Mouse (Mus musculus): Measurements from ENCODE around the gene Kctd2.
"Not testable (repeated sequence)": the region's sequence is repeated elsewhere in the genome, so short reads cannot be mapped to it uniquely, and the experiment has no call there.

Gene Kctd2

GRCm38 (mm10) chr11:115419531-115420237 lies at the start of gene Kctd2, which contains the start of gene Atp5h:
Kctd2 (plus strand) TSS chr11:115420128.
Atp5h (minus strand) TSS chr11:115419962.
- peak; percentile 95 to 96 for DNase-seq (ENCODE audit: low spot score in 2 of 2)

DNA sequence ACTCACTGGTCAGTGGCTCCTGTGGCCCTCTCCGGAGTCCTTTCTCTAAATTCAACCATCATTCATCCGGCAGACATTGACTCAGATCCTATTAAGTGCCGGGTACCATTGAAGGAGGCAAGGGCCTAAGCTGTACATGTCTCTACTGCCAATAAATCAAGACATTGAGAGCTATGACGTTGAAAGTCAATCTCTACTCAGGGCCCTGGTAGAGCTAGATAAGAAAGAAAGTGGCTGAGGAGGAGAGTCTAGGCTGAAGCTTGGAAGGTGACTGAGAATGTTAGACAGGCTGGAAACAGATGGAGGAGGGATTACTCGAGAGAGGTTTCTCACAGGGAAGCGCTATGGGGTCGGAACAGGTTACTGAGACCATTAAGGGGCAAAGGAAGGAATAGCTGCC lies 49.6 kb upstream of the Kctd2 start:
- no peak for DNase-seq (ENCODE audit: low spot score in 2 of 2)

DNA sequence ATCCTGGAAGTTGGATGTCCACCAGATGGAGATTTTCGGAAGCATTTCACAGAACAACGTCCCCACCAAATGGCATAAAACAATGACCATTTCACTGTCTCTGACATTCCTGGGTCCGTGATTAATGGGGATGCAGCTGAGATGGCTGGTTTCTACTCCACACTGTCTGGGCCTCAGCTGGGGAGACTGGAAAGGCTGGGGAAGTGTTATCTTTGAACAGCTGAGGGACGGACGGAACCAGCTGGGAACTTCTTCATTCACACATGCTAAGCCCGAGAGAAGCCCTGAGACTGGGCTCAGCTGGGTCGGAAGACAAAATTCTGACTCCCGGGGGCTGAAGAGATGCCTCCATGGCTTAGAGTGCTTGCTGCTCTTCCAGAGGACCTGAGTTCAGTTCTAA lies 48.6 kb upstream of the Kctd2 start:
- DNase-seq (ENCODE audit: low spot score in 2 of 2), result no peak

- no peak for DNase-seq (ENCODE audit: low spot score in 2 of 2)
Measured at GRCm38 (mm10) chr11:115372015-115372414, 47.9 kb upstream of the Kctd2 start.

DNA sequence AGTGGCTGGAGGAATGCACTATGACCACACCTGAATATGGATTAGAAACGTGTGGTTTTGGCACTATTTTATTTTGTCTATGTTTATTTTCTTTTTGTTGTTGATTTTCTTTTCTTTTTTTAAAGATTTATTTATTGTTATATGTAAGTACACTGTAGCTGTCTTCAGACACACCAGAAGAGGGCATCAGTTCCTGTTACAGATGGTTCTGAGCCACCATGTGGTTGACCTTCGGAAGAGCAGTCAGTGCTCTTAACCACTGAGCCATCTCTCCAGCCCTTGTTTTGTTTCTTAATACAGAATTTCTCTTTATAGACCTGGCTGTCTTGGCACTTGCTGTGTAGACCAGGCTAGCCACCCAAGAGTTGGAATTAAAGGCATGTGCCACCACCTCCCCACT lies 47.2 kb upstream of the Kctd2 start:
- DNase-seq (ENCODE audit: low spot score in 2 of 2), result no peak

- DNase-seq (ENCODE audit: low spot score in 2 of 2), result peak; percentile 65 to 78
Measured at GRCm38 (mm10) chr11:115373805-115374694, 45.9 kb upstream of the Kctd2 start.

DNA sequence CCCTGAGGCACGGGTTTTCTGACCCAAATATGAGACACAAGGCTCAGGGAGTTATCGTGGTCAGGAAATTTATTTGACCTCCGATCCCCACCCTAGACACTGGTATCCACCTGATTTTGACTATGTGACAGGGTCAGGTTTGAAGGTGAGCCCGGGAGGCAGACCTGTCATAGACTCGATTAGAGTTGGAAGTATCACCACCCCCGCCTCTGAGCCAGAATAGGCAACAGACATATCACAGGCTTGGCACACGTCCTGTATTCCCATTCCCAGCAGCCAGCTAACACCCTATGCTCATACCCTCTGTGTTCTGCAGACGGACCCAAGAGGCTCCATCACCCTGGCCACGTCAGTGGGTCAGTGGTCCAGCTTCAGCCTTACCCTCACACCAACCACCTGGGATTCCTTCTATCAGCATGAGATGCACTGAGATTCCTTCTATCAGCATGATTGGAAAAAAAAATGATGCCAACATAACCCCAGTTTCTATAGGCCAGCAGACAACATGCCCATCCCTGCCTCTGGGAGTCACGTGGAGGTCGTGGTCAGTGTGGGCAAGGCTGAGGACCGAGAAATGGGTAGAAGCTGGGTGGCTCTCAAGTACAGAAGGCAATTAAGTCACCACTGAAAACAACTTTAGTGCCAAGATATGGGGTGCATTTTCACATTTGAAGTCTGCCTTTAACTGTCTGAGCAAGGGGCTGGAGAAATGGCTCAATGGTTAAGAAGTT lies 45.1 kb upstream of the Kctd2 start:
- DNase-seq (ENCODE audit: low spot score in 2 of 2), result no peak

DNA sequence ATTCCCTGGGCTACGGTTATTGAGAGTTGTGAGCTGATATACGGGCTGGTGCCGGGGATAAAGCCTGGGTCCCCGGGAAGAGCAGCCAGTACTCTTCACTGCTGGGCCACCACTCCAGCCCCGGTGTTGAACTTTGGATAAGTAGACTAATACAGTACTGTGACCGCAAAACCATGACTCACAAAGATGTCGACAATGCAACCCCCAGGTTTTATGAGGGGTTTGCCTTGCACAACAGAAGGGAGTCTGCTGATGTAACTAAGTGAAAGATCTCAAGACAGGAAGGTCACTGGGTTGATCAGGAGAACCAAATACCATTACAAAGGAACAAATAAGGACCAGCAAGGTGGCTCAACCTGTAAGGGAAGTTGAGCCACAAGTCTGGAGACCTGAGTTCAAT lies 43.2 kb upstream of the Kctd2 start:
- no peak for DNase-seq (ENCODE audit: low spot score in 2 of 2)

DNA sequence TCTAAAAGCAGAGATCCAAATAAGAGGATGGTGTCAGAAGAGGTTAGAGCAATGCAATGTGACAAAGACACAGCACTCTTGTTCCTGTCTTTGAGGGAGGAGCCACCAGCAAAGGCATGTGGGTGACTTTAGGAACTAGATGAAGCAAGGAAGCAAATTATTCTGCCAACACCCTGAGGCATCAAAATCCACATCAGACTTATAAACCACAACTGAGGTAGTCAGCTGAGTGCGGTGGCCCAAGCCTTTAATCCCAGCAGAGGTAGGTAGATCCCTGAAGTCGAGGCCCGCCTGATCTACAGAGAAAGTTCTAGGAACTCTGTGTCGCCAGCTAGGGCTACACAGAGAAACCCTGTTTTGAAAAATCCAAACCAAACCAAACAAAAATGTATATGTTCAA lies 42.7 kb upstream of the Kctd2 start:
- no peak for DNase-seq (ENCODE audit: low spot score in 2 of 2)

GRCm38 (mm10) chr11:115377854-115378253 lies 42.1 kb upstream of the Kctd2 start:
- no peak for DNase-seq (ENCODE audit: low spot score in 2 of 2)

DNA sequence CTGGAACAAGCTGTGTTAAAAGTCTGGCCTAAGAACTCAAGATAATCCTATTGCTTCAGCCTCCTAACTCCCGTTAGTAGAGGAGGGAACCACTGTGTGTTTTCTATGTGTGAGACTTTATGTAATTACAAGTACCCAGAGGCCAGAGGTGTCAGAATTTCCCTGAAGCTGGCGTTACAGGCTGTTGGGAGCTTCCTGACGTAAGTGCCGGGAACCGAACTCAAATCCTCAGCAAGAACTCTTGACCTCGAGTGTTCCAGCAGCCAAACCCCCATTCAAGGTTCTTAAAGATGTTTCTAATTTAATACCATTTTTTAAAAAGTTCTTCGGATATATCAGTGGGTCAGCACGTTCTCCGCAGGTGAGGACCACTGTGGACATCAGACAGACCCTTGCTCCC lies 38.7 kb upstream of the Kctd2 start:
- no peak for DNase-seq (ENCODE audit: low spot score in 2 of 2)

DNA sequence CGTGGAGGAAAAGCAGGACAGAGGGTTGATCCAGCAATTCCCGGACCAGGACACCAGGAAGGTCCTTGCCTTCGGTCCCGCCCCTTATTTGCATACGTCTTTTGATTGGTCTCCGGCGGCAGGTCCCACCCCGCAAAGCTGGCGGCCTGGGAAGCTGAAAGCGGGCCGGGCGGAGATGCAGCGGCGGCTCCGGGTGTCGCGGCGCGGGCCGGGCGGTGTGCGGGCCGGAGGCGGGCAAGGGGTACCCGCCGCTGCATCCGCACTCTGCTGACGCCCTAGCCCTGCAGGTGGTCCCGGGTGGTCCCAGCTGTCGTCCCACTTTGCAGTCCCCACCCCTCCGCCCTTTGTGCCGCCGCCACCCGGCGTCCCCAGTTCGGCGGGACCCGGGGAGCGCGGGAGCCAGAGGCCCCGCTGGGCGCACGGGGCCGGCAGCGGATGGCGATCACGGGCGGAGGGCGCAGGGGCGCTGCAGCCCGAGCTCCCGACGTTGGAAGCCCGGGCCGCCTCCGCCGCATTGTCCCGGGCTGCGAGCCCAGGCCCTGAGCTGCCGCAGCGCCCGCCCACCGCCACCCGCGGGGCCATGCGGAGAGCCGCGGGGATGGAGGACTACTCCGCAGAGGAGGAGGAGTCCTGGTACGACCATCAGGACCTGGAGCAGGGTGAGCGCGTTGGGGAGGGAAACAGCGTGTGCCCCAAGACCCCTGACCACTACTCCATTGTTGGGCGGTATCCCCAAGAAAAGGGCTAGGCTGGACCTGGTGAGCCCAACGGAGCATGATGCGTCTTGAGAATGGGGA lies 38.0 kb upstream of the Kctd2 start, which contains the start of gene Cdr2l:
TSS of gene Cdr2l (plus strand) at position 174 of the 797 bp plus-strand sequence.
- peak; percentile 94 to 96 for DNase-seq (ENCODE audit: low spot score in 2 of 2)

- peak in 1 of 2 experiments; percentile 24 for DNase-seq (ENCODE audit: low spot score in 2 of 2)
Measured at GRCm38 (mm10) chr11:115382891-115383290, 37.0 kb upstream of the Kctd2 start.

DNA sequence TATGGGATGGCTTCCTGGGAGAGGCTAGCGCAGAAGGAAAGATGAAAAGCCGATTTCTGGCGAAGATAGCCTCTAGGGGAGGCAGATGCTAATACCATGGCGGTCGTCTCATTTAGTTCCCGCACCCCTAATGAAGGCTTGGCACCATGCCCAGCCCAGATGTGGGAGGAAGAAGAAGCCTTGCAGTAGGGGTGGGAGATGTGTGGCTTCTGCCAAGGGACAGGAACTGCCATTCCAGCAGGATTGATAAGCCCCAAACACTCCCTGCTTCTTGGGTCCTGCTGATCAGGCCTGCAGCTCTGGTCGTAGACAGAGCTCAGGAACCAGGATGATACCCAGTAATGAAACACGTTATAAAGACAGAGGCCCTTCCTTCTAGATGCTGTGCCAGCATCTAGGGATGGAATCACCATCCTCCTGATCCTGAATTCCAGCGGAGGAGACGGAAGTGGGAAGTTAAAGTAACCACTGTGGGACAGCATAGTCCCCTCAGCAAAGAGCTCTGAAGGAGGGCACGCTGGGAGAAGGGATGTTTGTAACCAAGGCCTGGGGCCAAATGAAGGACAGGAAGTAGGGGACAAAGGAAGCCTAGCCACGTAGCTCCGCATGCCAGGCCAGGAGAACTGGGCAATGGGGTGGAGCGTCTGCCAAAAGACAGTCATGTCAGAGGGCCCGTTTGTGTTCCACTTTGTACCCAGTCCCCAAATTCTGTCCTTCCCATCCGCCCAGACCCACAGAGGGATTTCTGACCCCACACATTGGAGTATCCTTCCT lies 36.0 kb upstream of the Kctd2 start:
- DNase-seq (ENCODE audit: low spot score in 2 of 2), result no peak

GRCm38 (mm10) chr11:115384587-115384986 lies 35.3 kb upstream of the Kctd2 start:
- no peak for DNase-seq (ENCODE audit: low spot score in 2 of 2)

- not testable (repeated sequence) for DNase-seq (ENCODE audit: low spot score in 2 of 2)
Measured at GRCm38 (mm10) chr11:115386859-115387258, 33.1 kb upstream of the Kctd2 start.

DNA sequence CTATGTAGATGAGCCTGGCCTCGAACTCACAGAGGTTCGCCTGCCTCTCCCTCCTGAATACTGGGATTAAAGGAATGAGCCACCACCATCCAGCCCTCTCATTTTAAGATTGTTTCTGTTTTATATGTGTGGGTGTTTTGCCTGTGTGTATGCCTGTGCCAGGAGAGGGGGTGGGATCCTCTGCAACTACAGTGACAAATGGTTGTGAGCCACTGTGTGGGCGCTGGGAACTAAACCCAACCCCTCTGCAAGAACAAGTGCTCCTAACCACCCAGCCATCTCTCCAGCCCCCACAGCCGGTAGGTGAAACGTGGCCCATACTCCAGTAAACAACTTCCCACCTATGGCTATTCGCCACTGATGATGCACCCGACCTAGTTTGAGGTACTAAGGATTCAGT lies 28.6 kb upstream of the Kctd2 start:
- no peak for DNase-seq (ENCODE audit: low spot score in 2 of 2)

GRCm38 (mm10) chr11:115393721-115394325 lies 26.1 kb upstream of the Kctd2 start:
- DNase-seq (ENCODE audit: low spot score in 2 of 2), result no peak

- DNase-seq (ENCODE audit: low spot score in 2 of 2), result no peak
Measured at GRCm38 (mm10) chr11:115398085-115398484, 21.8 kb upstream of the Kctd2 start.

DNA sequence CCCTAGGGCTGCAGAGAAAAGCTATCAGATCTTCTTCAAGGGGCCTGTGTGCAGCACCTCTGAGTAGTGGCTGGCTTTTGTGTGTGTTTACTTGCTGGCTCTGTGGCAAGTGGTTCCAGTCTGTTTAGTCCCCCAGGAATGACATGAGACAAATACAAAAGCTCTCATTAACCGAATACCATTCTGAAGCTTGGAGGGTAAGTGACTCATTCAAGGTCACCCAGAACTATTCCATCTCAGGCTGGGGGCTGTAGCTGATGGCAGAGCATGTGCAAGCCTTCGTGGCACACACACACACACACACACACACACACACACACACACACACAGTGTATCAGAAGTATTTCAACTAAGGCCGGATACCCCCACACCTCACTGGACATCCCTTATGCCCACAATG lies 19.8 kb upstream of the Kctd2 start:
- no peak for DNase-seq (ENCODE audit: low spot score in 2 of 2)
